Mouse (Mus musculus): ENCODE data around the gene Gm42906. TPM values are rescaled to one million over a fixed set of nuclear protein-coding genes. Genes with fewer than 3 reads are reported as not detected.

Gene Gm42906
- polyA plus RNA-seq, 1 experiment from 2014 or later = not detected

GRCm38 (mm10) chr5:151066016-151066415, 361.9 kb downstream of the Gm42906 start:
- H3K4me2 ChIP-seq = no peak overlapping the region
- H3K9ac ChIP-seq (ENCODE audit: low read length) = no peak overlapping the region
- H3K4me1 ChIP-seq (ENCODE audit: control insufficient read depth, insufficient read depth, low read length) = no peaks in the 10 kb centered on the region
- ATAC-seq (ENCODE audit: low FRiP score) (no peak), DNase-seq (ENCODE audit: low spot score, missing footprints) (no peak)
- 88% methylated on average over 5 of the region's 5 CpGs for WGBS
- no peaks in the 10 kb centered on the region for H3K27me3 ChIP-seq (ENCODE audit: control insufficient read depth, insufficient read depth, low read length)
- H3K9me3 ChIP-seq (ENCODE audit: control insufficient read depth, low read length) = no peaks in the 10 kb centered on the region; the same call in 1 of the 2 replicates
- no peaks in the 10 kb centered on the region for H3K36me3 ChIP-seq (ENCODE audit: control insufficient read depth, insufficient read depth, low read length)
- H3K4me3 ChIP-seq (ENCODE audit: low read depth, low read length) = no peak overlapping the region
- no peak overlapping the region for H3K27ac ChIP-seq (ENCODE audit: low read depth, low read length)

GRCm38 (mm10) chr5:151065228-151065627, 362.7 kb downstream of the Gm42906 start:
- ATAC-seq (ENCODE audit: low FRiP score) = no peak
- DNase-seq (ENCODE audit: low spot score, missing footprints) = no peak
- H3K4me1 ChIP-seq (ENCODE audit: control insufficient read depth, insufficient read depth, low read length) = no peaks in the 10 kb centered on the region

GRCm38 (mm10) chr5:151061942-151062341, 366.0 kb downstream of the Gm42906 start:
- WGBS = 97% methylated on average over 2 of the region's 2 CpGs
- Histone ChIP-seq H3K9me3 (ENCODE audit: control insufficient read depth, low read length) (no peaks in the 10 kb centered on the region; the same call in 1 of the 2 replicates), H3K4me3 (ENCODE audit: low read depth, low read length) (no peak overlapping the region), H3K9ac (ENCODE audit: low read length) (no peak overlapping the region), H3K27me3 (ENCODE audit: control insufficient read depth, insufficient read depth, low read length) (no peaks in the 10 kb centered on the region), H3K36me3 (ENCODE audit: control insufficient read depth, insufficient read depth, low read length) (no peaks in the 10 kb centered on the region), H3K4me2 (no peak overlapping the region), H3K27ac (ENCODE audit: low read depth, low read length) (no peak overlapping the region), H3K4me1 (ENCODE audit: control insufficient read depth, insufficient read depth, low read length) (no peaks in the 10 kb centered on the region)
- DNase-seq (ENCODE audit: low spot score, missing footprints) = no peak
- ATAC-seq (ENCODE audit: low FRiP score) = no peak

More at GRCm38 (mm10) chr5:151065228-151065627, 362.7 kb downstream of the Gm42906 start:
- no peak overlapping the region for H3K9ac ChIP-seq (ENCODE audit: low read length)
- no peaks in the 10 kb centered on the region for H3K36me3 ChIP-seq (ENCODE audit: control insufficient read depth, insufficient read depth, low read length)
- no peaks in the 10 kb centered on the region; the same call in 1 of the 2 replicates for H3K9me3 ChIP-seq (ENCODE audit: control insufficient read depth, low read length)
- H3K4me3 ChIP-seq (ENCODE audit: low read depth, low read length) = no peak overlapping the region
- no peak overlapping the region for H3K27ac ChIP-seq (ENCODE audit: low read depth, low read length)
- H3K4me2 ChIP-seq = no peak overlapping the region
- no peaks in the 10 kb centered on the region for H3K27me3 ChIP-seq (ENCODE audit: control insufficient read depth, insufficient read depth, low read length)
- WGBS = 94% methylated on average over 1 of the region's 1 CpGs

- Histone ChIP-seq H3K27me3 (ENCODE audit: control insufficient read depth, insufficient read depth, low read length) (no peaks in the 10 kb centered on the region), H3K9ac (ENCODE audit: low read length) (no peak overlapping the region), H3K4me3 (ENCODE audit: low read depth, low read length) (no peak overlapping the region), H3K27ac (ENCODE audit: low read depth, low read length) (no peak overlapping the region), H3K4me2 (no peak overlapping the region), H3K9me3 (ENCODE audit: control insufficient read depth, low read length) (no peaks in the 10 kb centered on the region; the same call in 1 of the 2 replicates), H3K36me3 (ENCODE audit: control insufficient read depth, insufficient read depth, low read length) (no peaks in the 10 kb centered on the region), H3K4me1 (ENCODE audit: control insufficient read depth, insufficient read depth, low read length) (no peaks in the 10 kb centered on the region)
- ATAC-seq (ENCODE audit: low FRiP score) (no peak), DNase-seq (ENCODE audit: low spot score, missing footprints) (no peak)
- WGBS = 86% methylated on average over 12 of the region's 12 CpGs
Measured at GRCm38 (mm10) chr5:151060476-151060875, 367.5 kb downstream of the Gm42906 start.

GRCm38 (mm10) chr5:151059772-151060171, 368.2 kb downstream of the Gm42906 start:
- no peak overlapping the region for H3K9ac ChIP-seq (ENCODE audit: low read length)
- no peak for ATAC-seq (ENCODE audit: low FRiP score)
- no peak overlapping the region for H3K4me2 ChIP-seq
- H3K4me1 ChIP-seq (ENCODE audit: control insufficient read depth, insufficient read depth, low read length) = 0 out of 2 replicates have a peak, but pooled peaks cover under 1% of the 10 kb centered on the region
- H3K4me3 ChIP-seq (ENCODE audit: low read depth, low read length) = no peak overlapping the region
- WGBS = 91% methylated on average over 5 of the region's 5 CpGs
- H3K27ac ChIP-seq (ENCODE audit: low read depth, low read length) = no peak overlapping the region
- H3K36me3 ChIP-seq (ENCODE audit: control insufficient read depth, insufficient read depth, low read length) = no peaks in the 10 kb centered on the region
- H3K9me3 ChIP-seq (ENCODE audit: control insufficient read depth, low read length) = no peaks in the 10 kb centered on the region; the same call in 1 of the 2 replicates
- H3K27me3 ChIP-seq (ENCODE audit: control insufficient read depth, insufficient read depth, low read length) = no peaks in the 10 kb centered on the region
- no peak for DNase-seq (ENCODE audit: low spot score, missing footprints)

GRCm38 (mm10) chr5:151059352-151059751, 368.6 kb downstream of the Gm42906 start:
- no peak overlapping the region for H3K4me2 ChIP-seq
- no peaks in the 10 kb centered on the region for H3K27me3 ChIP-seq (ENCODE audit: control insufficient read depth, insufficient read depth, low read length)
- 0 out of 2 replicates have a peak, but pooled peaks cover 2% of the 10 kb centered on the region for H3K4me1 ChIP-seq (ENCODE audit: control insufficient read depth, insufficient read depth, low read length)
- WGBS = 89% methylated on average over 10 of the region's 10 CpGs
- H3K9ac ChIP-seq (ENCODE audit: low read length) = no peak overlapping the region
- ATAC-seq (ENCODE audit: low FRiP score) (no peak), DNase-seq (ENCODE audit: low spot score, missing footprints) (no peak)
- no peaks in the 10 kb centered on the region for H3K36me3 ChIP-seq (ENCODE audit: control insufficient read depth, insufficient read depth, low read length)
- no peaks in the 10 kb centered on the region; the same call in 1 of the 2 replicates for H3K9me3 ChIP-seq (ENCODE audit: control insufficient read depth, low read length)
- no peak overlapping the region for H3K4me3 ChIP-seq (ENCODE audit: low read depth, low read length)
- no peak overlapping the region for H3K27ac ChIP-seq (ENCODE audit: low read depth, low read length)

- Histone ChIP-seq H3K27me3 (ENCODE audit: control insufficient read depth, insufficient read depth, low read length) (no peaks in the 10 kb centered on the region), H3K27ac (ENCODE audit: low read depth, low read length) (no peak overlapping the region), H3K9ac (ENCODE audit: low read length) (no peak overlapping the region), H3K4me3 (ENCODE audit: low read depth, low read length) (no peak overlapping the region), H3K9me3 (ENCODE audit: control insufficient read depth, low read length) (no peaks in the 10 kb centered on the region; the same call in 1 of the 2 replicates), H3K4me2 (no peak overlapping the region), H3K4me1 (ENCODE audit: control insufficient read depth, insufficient read depth, low read length) (0 out of 2 replicates have a peak, but pooled peaks cover 2% of the 10 kb centered on the region), H3K36me3 (ENCODE audit: control insufficient read depth, insufficient read depth, low read length) (no peaks in the 10 kb centered on the region)
- no peak for ATAC-seq (ENCODE audit: low FRiP score)
- WGBS = 96% methylated on average over 5 of the region's 5 CpGs
- no peak for DNase-seq (ENCODE audit: low spot score, missing footprints)
Measured at GRCm38 (mm10) chr5:151057716-151058115, 370.2 kb downstream of the Gm42906 start.

- Histone ChIP-seq H3K4me3 (ENCODE audit: low read depth, low read length) (no peak overlapping the region), H3K9ac (ENCODE audit: low read length) (no peak overlapping the region), H3K36me3 (ENCODE audit: control insufficient read depth, insufficient read depth, low read length) (no peaks in the 10 kb centered on the region), H3K4me1 (ENCODE audit: control insufficient read depth, insufficient read depth, low read length) (0 out of 2 replicates have a peak, but pooled peaks cover 2% of the 10 kb centered on the region), H3K4me2 (no peak overlapping the region), H3K27me3 (ENCODE audit: control insufficient read depth, insufficient read depth, low read length) (no peaks in the 10 kb centered on the region), H3K9me3 (ENCODE audit: control insufficient read depth, low read length) (no peaks in the 10 kb centered on the region; the same call in 1 of the 2 replicates), H3K27ac (ENCODE audit: low read depth, low read length) (no peak overlapping the region)
- DNase-seq (ENCODE audit: low spot score, missing footprints) (no peak), ATAC-seq (ENCODE audit: low FRiP score) (no peak)
- WGBS = 78% methylated on average over 6 of the region's 6 CpGs
Measured at GRCm38 (mm10) chr5:151056920-151057294, 371.1 kb downstream of the Gm42906 start.

GRCm38 (mm10) chr5:151056255-151056919, 371.6 kb downstream of the Gm42906 start:
- Histone ChIP-seq H3K4me2 (no peak overlapping the region), H3K36me3 (ENCODE audit: control insufficient read depth, insufficient read depth, low read length) (no peaks in the 10 kb centered on the region), H3K4me1 (ENCODE audit: control insufficient read depth, insufficient read depth, low read length) (0 out of 2 replicates have a peak, but pooled peaks cover 2% of the 10 kb centered on the region), H3K9ac (ENCODE audit: low read length) (no peak overlapping the region), H3K27ac (ENCODE audit: low read depth, low read length) (no peak overlapping the region), H3K27me3 (ENCODE audit: control insufficient read depth, insufficient read depth, low read length) (no peaks in the 10 kb centered on the region), H3K9me3 (ENCODE audit: control insufficient read depth, low read length) (no peaks in the 10 kb centered on the region; the same call in 1 of the 2 replicates), H3K4me3 (ENCODE audit: low read depth, low read length) (no peak overlapping the region)
- DNase-seq (ENCODE audit: low spot score, missing footprints) (no peak), ATAC-seq (ENCODE audit: low FRiP score) (no peak)
- WGBS = 81% methylated on average over 12 of the region's 12 CpGs
